Mouse (Mus musculus) myocyte (in vitro differentiated cells): Measurements from ENCODE around the gene Fam160b1.

Experiments
- CEBPB ChIP-seq: IDR thresholded peaks from 2 replicates; pipeline ENCODE4 v1.6.1; 2011; ENCODE audit warnings: mild to moderate bottlenecking, moderate library complexity; ENCODE audit not compliant: poor library complexity, insufficient read depth, severe bottlenecking
- MAX ChIP-seq: IDR thresholded peaks from one replicate; pipeline ENCODE4 v1.6.1; 2011; ENCODE audit warnings: low read depth, mild to moderate bottlenecking, control low read depth
- MYOD1 ChIP-seq, 3 experiments: IDR thresholded peaks; one replicate each; pipeline ENCODE4 v1.6.1; 2011; ENCODE audit warnings: control low read depth in 2 of 3, low read depth in 2 of 3, mild to moderate bottlenecking in 2 of 3, moderate library complexity in 1 of 3; ENCODE audit not compliant: insufficient read length in 2 of 3, control insufficient read depth in 1 of 3
- MYOG ChIP-seq, 3 experiments: IDR thresholded peaks; one replicate each; pipeline ENCODE4 v1.6.1; 2011; ENCODE audit warnings: control low read depth in 2 of 3, low read depth in 2 of 3, mild to moderate bottlenecking in 2 of 3; ENCODE audit not compliant: insufficient read length in 2 of 3, control insufficient read depth in 1 of 3, insufficient read depth in 1 of 3
- POLR2A ChIP-seq: IDR thresholded peaks from one replicate; pipeline ENCODE4 v1.6.1; 2011; ENCODE audit warnings: low read depth, mild to moderate bottlenecking, control low read depth, moderate library complexity; ENCODE audit not compliant: insufficient read length
- POLR2AphosphoS2 ChIP-seq: IDR thresholded peaks from one replicate; pipeline ENCODE4 v1.6.1; 2011; ENCODE audit warnings: low read depth, control low read depth; ENCODE audit not compliant: insufficient read length
- SRF ChIP-seq: IDR thresholded peaks from one replicate; pipeline ENCODE4 v1.6.1; 2011; ENCODE audit warnings: low read depth; ENCODE audit not compliant: control insufficient read depth, insufficient read length
- TCF12 ChIP-seq: IDR thresholded peaks from one replicate; pipeline ENCODE4 v1.6.1; 2011; ENCODE audit warnings: mild to moderate bottlenecking, control low read depth; ENCODE audit not compliant: poor library complexity, insufficient read depth, severe bottlenecking
- USF1 ChIP-seq: IDR thresholded peaks from one replicate; pipeline ENCODE4 v1.6.1; 2011; ENCODE audit warnings: low read depth, mild to moderate bottlenecking, control low read depth, moderate library complexity

GRCm38 (mm10) chr19:57413170-57413569 is 52.7 kb downstream of the Fam160b1 start:
- TF ChIP-seq MAX (no peak), USF1 (no peak), TCF12 (no peak), POLR2AphosphoS2 (no peak), CEBPB (no peak), POLR2A (no peak), SRF (no peak), MYOD1 (IDR thresholded peaks at IDR 0.05; ENCODE audit: control insufficient read depth in 1 of 3, insufficient read length in 2 of 3, low read depth in 2 of 3) (no peak), MYOG (IDR thresholded peaks at IDR 0.05; ENCODE audit: control insufficient read depth in 1 of 3, insufficient read depth in 1 of 3, insufficient read length in 2 of 3, low read depth in 2 of 3) (no peak)
